ENCODE assay signal across 10 mouse cellular contexts in genomic region chr11:59569306-59569705, GRCm38 (mm10). TPM values are rescaled to one million over a fixed set of nuclear protein-coding genes. Genes with fewer than 3 reads are reported as not detected.
DNase-seq lines count a peak whose midpoint lies in the region; ATAC-seq and TF ChIP-seq lines count a peak whose summit lies in the region.
"Had no signal": no experiment of that assay in that cellular context is flagged by ENCODE, and none has a peak within 500 bp of the region (broad histone marks: within the 10 kb centered on the region; RNA-seq: fewer than 3 reads in every experiment).

No protein-coding gene starts in this region.

- H3K4me2 ChIP-seq in lung, embryonic 14.5 days, result no peak overlapping the region

- H3K27ac ChIP-seq in lung, embryonic 14.5 days (ENCODE audit: low read depth), result no peak overlapping the region

- ATAC-seq in lung, embryonic 14.5 days (ENCODE audit: insufficient read depth), result no peak
- 0 out of 2 replicates have a peak, but pooled peaks have one; percentile 40 for ATAC-seq in neutrophil, adult 5-6 weeks (ENCODE audit: extremely low read depth, insufficient number of reproducible peaks, low FRiP score, poor library complexity, severe bottlenecking)

- no peak overlapping the region for H3K9ac ChIP-seq in lung, embryonic 14.5 days

- 0 out of 2 replicates have a peak, but pooled peaks cover 4% of the 10 kb centered on the region for H3K27me3 ChIP-seq in lung, embryonic 14.5 days (ENCODE audit: insufficient read depth, low read length)

- WGBS in lung, embryonic 14.5 days, result 52% methylated on average over 3 of the region's 3 CpGs

- peak; percentile 66 for TF ChIP-seq CTCF in lung, embryonic 14.5 days (IDR thresholded peaks at IDR 0.05; ENCODE audit: low read depth)

- no peaks in the 10 kb centered on the region for H3K36me3 ChIP-seq in lung, embryonic 14.5 days (ENCODE audit: insufficient read depth)

- peak; percentile 44 for DNase-seq in embryo, embryonic 11 days
- no peak for DNase-seq in embryo, embryonic 10 days (ENCODE audit: low spot score)
- DNase-seq in lung, embryonic 14.5 days, result peak; percentile 43
- DNase-seq in lung, postnatal 4 days, result no peak
- peak; percentile 53 for DNase-seq in brain, adult 2 months (ENCODE audit: low read depth, low spot score)
- DNase-seq in layer of hippocampus, postnatal 36 days, result no peak
- no peak for DNase-seq in spleen, adult 12 weeks (ENCODE audit: low spot score)

- H3K9me3 ChIP-seq in lung, embryonic 14.5 days (ENCODE audit: low read depth, low read length), result no peaks in the 10 kb centered on the region

- H3K4me3 ChIP-seq in lung, embryonic 14.5 days (ENCODE audit: low read depth, low read length), result no peak overlapping the region
- H3K4me3 ChIP-seq: myocyte had no signal

- no peaks in the 10 kb centered on the region for H3K4me1 ChIP-seq in lung, embryonic 14.5 days (ENCODE audit: insufficient read depth)

RNA-seq across cellular contexts. Expression of gene Olfr222, which starts 6.7 kb away (rescaled TPM):
- polyA plus RNA-seq in lung, embryonic 14.5 days (2014; fragmentation: Nextera tagmentation; extraction: Ambion mirVana), result not detected in 2 replicates
- total RNA-seq in neutrophil, adult 5-6 weeks (2017), result not detected in 2 replicates
- total RNA-seq in layer of hippocampus, postnatal 36 days (2021), result not detected
- total RNA-seq: layer of hippocampus, postnatal 25 days had no signal
- polyA plus RNA-seq: myocyte had no signal

RNA-seq across cellular contexts. Expression of gene Olfr223, which starts 23.8 kb away (rescaled TPM):
- not detected in 2 replicates for polyA plus RNA-seq in lung, embryonic 14.5 days (2014; fragmentation: Nextera tagmentation; extraction: Ambion mirVana)
- not detected in 2 replicates for total RNA-seq in neutrophil, adult 5-6 weeks (2017)
- not detected for total RNA-seq in layer of hippocampus, postnatal 36 days (2021)
- total RNA-seq: layer of hippocampus, postnatal 25 days had no signal
- polyA plus RNA-seq: myocyte had no signal

RNA-seq across cellular contexts. Expression of gene Nlrp3, which starts 27.9 kb away (rescaled TPM):
- polyA plus RNA-seq in lung, embryonic 14.5 days (2014; fragmentation: Nextera tagmentation; extraction: Ambion mirVana), result 0.12 and 0.50 TPM in 2 replicates
- 146 and 152 TPM in 2 replicates for total RNA-seq in neutrophil, adult 5-6 weeks (2017)
- 1 to 10 TPM in 1 of 2 experiments, under 1 TPM in 1; 0.60 to 1.0 TPM for total RNA-seq in layer of hippocampus, postnatal 36 days (2021)

RNA-seq across cellular contexts. Expression of gene Zkscan17, which starts 42.8 kb away (rescaled TPM):
- 27.6 and 30.9 TPM in 2 replicates for polyA plus RNA-seq in lung, embryonic 14.5 days (2014; fragmentation: Nextera tagmentation; extraction: Ambion mirVana)
- total RNA-seq in neutrophil, adult 5-6 weeks (2017), result 9.2 and 14.0 TPM in 2 replicates
- 1 to 10 TPM; 6.6 to 7.5 TPM for total RNA-seq in layer of hippocampus, postnatal 36 days (2021)

Comparison
In these comparisons a context has a peak if more than half of its experiments do, and no peak if none do; other contexts are left out.
1. DNase-seq: peak in embryo, embryonic 11 days (single experiment), lung, embryonic 14.5 days (single experiment) and brain, adult 2 months (single experiment); none in embryo, embryonic 10 days (single experiment), lung, postnatal 4 days (0 of 2), layer of hippocampus, postnatal 36 days (0 of 2) and spleen, adult 12 weeks (single experiment).
2. RNA of gene Nlrp3, which starts 27.9 kb away (total RNA-seq): 146 to 152 TPM in neutrophil, adult 5-6 weeks; 0.60 to 1.0 TPM in layer of hippocampus, postnatal 36 days; every median in the first group is over 10 times any median in the second.